Mouse (Mus musculus) 3T3-L1 (cell line): Measurements from ENCODE around the gene Ninj2.
A peak's percentile ranks its signal among the peaks of the same experiment; 100 is the strongest.

Experiments used
- DNase-seq: peaks from one replicate; pipeline ENCODE4 v3.0.0-alpha.2; 2015; ENCODE audit warnings: low read depth, low spot score

Gene Ninj2

GRCm38 (mm10) chr6:120179044-120179755 lies 86.0 kb downstream of the Ninj2 start:
- DNase-seq, result no peak

- no peak for DNase-seq
These were observed 86.6 kb downstream of the Ninj2 start for GRCm38 (mm10) chr6:120179756-120180206.

- no peak for DNase-seq
These were observed 87.3 kb downstream of the Ninj2 start for GRCm38 (mm10) chr6:120180492-120180891.

GRCm38 (mm10) chr6:120182160-120182559 lies 89.0 kb downstream of the Ninj2 start:
- no peak for DNase-seq

GRCm38 (mm10) chr6:120183771-120184170 lies 90.6 kb downstream of the Ninj2 start:
- no peak for DNase-seq

- DNase-seq, result no peak
These were observed 92.0 kb downstream of the Ninj2 start for GRCm38 (mm10) chr6:120185012-120185730.

GRCm38 (mm10) chr6:120185756-120186155 lies 92.6 kb downstream of the Ninj2 start:
- no peak for DNase-seq

GRCm38 (mm10) chr6:120186594-120186993 lies 93.4 kb downstream of the Ninj2 start:
- DNase-seq, result no peak

- DNase-seq, result no peak
These were observed 94.5 kb downstream of the Ninj2 start for GRCm38 (mm10) chr6:120187587-120188176.

- DNase-seq, result no peak
These were observed 95.5 kb downstream of the Ninj2 start for GRCm38 (mm10) chr6:120188376-120189235.

GRCm38 (mm10) chr6:120189287-120189686 lies 96.1 kb downstream of the Ninj2 start:
- DNase-seq, result peak; percentile 30

GRCm38 (mm10) chr6:120190365-120190764 lies 97.2 kb downstream of the Ninj2 start:
- peak; percentile 93 for DNase-seq

- peak; percentile 98 for DNase-seq
These were observed 97.8 kb downstream of the Ninj2 start for GRCm38 (mm10) chr6:120190912-120191311.

- peak; percentile 52 for DNase-seq
These were observed 98.4 kb downstream of the Ninj2 start for GRCm38 (mm10) chr6:120191396-120192170.

GRCm38 (mm10) chr6:120192211-120192870 lies 99.2 kb downstream of the Ninj2 start:
- DNase-seq, result peak; percentile 97

GRCm38 (mm10) chr6:120193174-120193573 lies 100.0 kb downstream of the Ninj2 start:
- DNase-seq, result peak; percentile 99

GRCm38 (mm10) chr6:120193793-120194192 lies 100.6 kb downstream of the Ninj2 start:
- DNase-seq, result no peak

GRCm38 (mm10) chr6:120194305-120194704 lies 101.2 kb downstream of the Ninj2 start:
- DNase-seq, result no peak

- DNase-seq, result no peak
These were observed 101.8 kb downstream of the Ninj2 start for GRCm38 (mm10) chr6:120194963-120195362.

- DNase-seq, result peak; percentile 87
These were observed 103.7 kb downstream of the Ninj2 start for GRCm38 (mm10) chr6:120196837-120197236.
